13 mouse cellular contexts compared by ENCODE assay signal in genomic region chr7:143310311-143310710, GRCm38 (mm10).
A peak's percentile ranks its signal among the peaks of the same experiment; 100 is the strongest.
DNase-seq lines count a peak whose midpoint lies in the region; TF ChIP-seq lines count a peak whose summit lies in the region.
"Had no signal": no experiment of that assay in that cellular context is flagged by ENCODE, and none has a peak within 500 bp of the region (broad histone marks: within the 10 kb centered on the region; RNA-seq: fewer than 3 reads in every experiment).

No protein-coding gene starts in this region.

- no peak overlapping the region for H3K27ac ChIP-seq in layer of hippocampus, adult 2 months
- H3K27ac ChIP-seq: hindbrain, postnatal 0 days; liver, embryonic 13.5 days had no signal

- intact Hi-C loops in heart, postnatal 14 days (cut with DNase I): loop anchor here (5.0 kb wide), 1 partner anchor 147 kb away; no protein-coding TSS in a partner anchor

- DNase-seq in heart, postnatal 14 days: peak; percentile 29 to 58
- DNase-seq in heart, adult 9 months (ENCODE audit: low spot score in 2 of 2): no peak
- DNase-seq in lung, postnatal 10 days: peak; percentile 38
- no peak for DNase-seq in lung, adult 2 months
- peak; percentile 68 for DNase-seq in kidney, postnatal 10 days
- no peak for DNase-seq in thymus, postnatal 36 days
- no peak for DNase-seq in layer of hippocampus, adult 2 months (ENCODE audit: low spot score in 2 of 2)
- DNase-seq: cerebellum, adult 9-10 months; layer of hippocampus, postnatal 36 days; liver, embryonic 13.5 days; spleen, adult 18-20 months; thymus, postnatal 25 days had no signal

- H3K4me3 ChIP-seq in lung, adult 2 months (replicated peaks; ENCODE audit: extremely low read depth, low read depth, low read length): no peak overlapping the region
- H3K4me3 ChIP-seq in layer of hippocampus, adult 2 months: no peak overlapping the region
- H3K4me3 ChIP-seq: liver, embryonic 13.5 days had no signal

- peaks cover 3% of the 10 kb centered on the region; the same call in 1 of the 2 replicates for H3K4me1 ChIP-seq in lung, adult 2 months (ENCODE audit: control insufficient read depth, insufficient read depth, low read length)

- 51% methylated on average over 3 of the region's 3 CpGs for WGBS in lung, adult 2 months

- no peak for TF ChIP-seq POLR2A in lung, adult 2 months (IDR thresholded peaks at IDR 0.05; ENCODE audit: borderline replicate concordance, extremely low read depth, low read depth, low read length)

- TF ChIP-seq CTCF in lung, adult 2 months (IDR thresholded peaks at IDR 0.05; ENCODE audit: insufficient read depth, low read length): no peak
- TF ChIP-seq CTCF in layer of hippocampus, adult 2 months (conservative IDR thresholded peaks at IDR 0.05): no peak

Comparison
In these comparisons a context has a peak if more than half of its experiments do, and no peak if none do; other contexts are left out.
1. DNase-seq: peak in heart, postnatal 14 days (2 of 2), lung, postnatal 10 days (single experiment) and kidney, postnatal 10 days (single experiment); none in heart, adult 9 months (0 of 2), lung, adult 2 months (single experiment), thymus, postnatal 36 days (0 of 2) and layer of hippocampus, adult 2 months (0 of 2).